Mouse (Mus musculus): ENCODE measurements around the gene Cryaa. TPM values are rescaled to one million over a fixed set of nuclear protein-coding genes. Genes with fewer than 3 reads are reported as not detected.

Cryaa gene
- total and polyA plus RNA-seq, 3 experiments = 0.31 TPM; not detected in 2

- Histone ChIP-seq H3K4me3 (peak overlapping the region; percentile 59), H3K79me2 (replicated peaks; ENCODE audit: control insufficient read depth, insufficient read depth, low read length) (no peaks in the 10 kb centered on the region), H3K27ac (no peak overlapping the region; the same call in 1 of the 2 replicates), H3K4me1 (ENCODE audit: control insufficient read depth, insufficient read depth, low read length) (no peaks in the 10 kb centered on the region; the same call in none of the 2 replicates), H3K9ac (ENCODE audit: low read depth, low read length) (peak overlapping the region; percentile 55), H3K27me3 (ENCODE audit: control insufficient read depth, insufficient read depth, low read length) (no peaks in the 10 kb centered on the region), H3K36me3 (ENCODE audit: control insufficient read depth, insufficient read depth, low read length) (no peaks in the 10 kb centered on the region)
- DNase-seq = no peak
- 6% methylated on average over 45 of the region's 45 CpGs for WGBS
- TF ChIP-seq EP300 (IDR thresholded peaks at IDR 0.05; ENCODE audit: insufficient read depth, low read depth, low read length) (no peak), CTCF (IDR thresholded peaks at IDR 0.05) (no peak), POLR2A (IDR thresholded peaks at IDR 0.05; ENCODE audit: insufficient read depth, low read depth, low read length) (no peak)
- intact Hi-C loops (cut with DNase I) = no loop called here
These were observed 41.2 kb upstream of the Cryaa start for GRCm38 (mm10) chr17:31636277-31636941.

GRCm38 (mm10) chr17:31636942-31637811, 40.4 kb upstream of the Cryaa start, which contains the start of gene Cbs:
Cbs (minus strand) TSS chr17:31637238.
- TF ChIP-seq EP300 (IDR thresholded peaks at IDR 0.05; ENCODE audit: insufficient read depth, low read depth, low read length) (no peak), POLR2A (IDR thresholded peaks at IDR 0.05; ENCODE audit: insufficient read depth, low read depth, low read length) (peak; percentile 58; the same call in 1 of the 2 replicates), CTCF (IDR thresholded peaks at IDR 0.05) (no peak)
- WGBS = 5% methylated on average over 60 of the region's 61 CpGs
- intact Hi-C loops (cut with DNase I) = no loop called here
- DNase-seq = peak; percentile 86 to 89
- H3K4me3 ChIP-seq = peak within 1 kb of the TSS; percentile 59
- H3K9ac ChIP-seq (ENCODE audit: low read depth, low read length) = peak within 1 kb of the TSS; percentile 55
- H3K27ac ChIP-seq = peak within 1 kb of the TSS; percentile 65
- H3K27me3 ChIP-seq (ENCODE audit: control insufficient read depth, insufficient read depth, low read length) = no peaks in the 10 kb centered on the region
- H3K36me3 ChIP-seq (ENCODE audit: control insufficient read depth, insufficient read depth, low read length) = no peaks in the 10 kb centered on the region
- H3K4me1 ChIP-seq (ENCODE audit: control insufficient read depth, insufficient read depth, low read length) = no peaks in the 10 kb centered on the region; the same call in none of the 2 replicates
- H3K79me2 ChIP-seq (replicated peaks; ENCODE audit: control insufficient read depth, insufficient read depth, low read length) = no peaks in the 10 kb centered on the region

GRCm38 (mm10) chr17:31637866-31638570, 39.6 kb upstream of the Cryaa start:
- no peak overlapping the region for H3K9ac ChIP-seq (ENCODE audit: low read depth, low read length)
- intact Hi-C loops (cut with DNase I) = no loop called here
- H3K4me3 ChIP-seq = no peak overlapping the region
- WGBS = 45% methylated on average over 9 of the region's 9 CpGs
- H3K79me2 ChIP-seq (replicated peaks; ENCODE audit: control insufficient read depth, insufficient read depth, low read length) = no peaks in the 10 kb centered on the region
- no peak for TF ChIP-seq POLR2A (IDR thresholded peaks at IDR 0.05; ENCODE audit: insufficient read depth, low read depth, low read length)
- no peak for TF ChIP-seq CTCF (IDR thresholded peaks at IDR 0.05)
- TF ChIP-seq EP300 (IDR thresholded peaks at IDR 0.05; ENCODE audit: insufficient read depth, low read depth, low read length) = no peak
- DNase-seq = peak; percentile 35 to 40
- peak overlapping the region; percentile 65 for H3K27ac ChIP-seq
- no peaks in the 10 kb centered on the region for H3K36me3 ChIP-seq (ENCODE audit: control insufficient read depth, insufficient read depth, low read length)
- H3K4me1 ChIP-seq (ENCODE audit: control insufficient read depth, insufficient read depth, low read length) = no peaks in the 10 kb centered on the region; the same call in none of the 2 replicates
- no peaks in the 10 kb centered on the region for H3K27me3 ChIP-seq (ENCODE audit: control insufficient read depth, insufficient read depth, low read length)

- 63% methylated on average over 4 of the region's 4 CpGs for WGBS
- TF ChIP-seq CTCF (IDR thresholded peaks at IDR 0.05) (no peak), POLR2A (IDR thresholded peaks at IDR 0.05; ENCODE audit: insufficient read depth, low read depth, low read length) (no peak), EP300 (IDR thresholded peaks at IDR 0.05; ENCODE audit: insufficient read depth, low read depth, low read length) (no peak)
- intact Hi-C loops (cut with DNase I) = no loop called here
These were observed 38.0 kb upstream of the Cryaa start for GRCm38 (mm10) chr17:31639651-31640050.

GRCm38 (mm10) chr17:31642331-31642730, 35.3 kb upstream of the Cryaa start:
- Histone ChIP-seq H3K79me2 (replicated peaks; ENCODE audit: control insufficient read depth, insufficient read depth, low read length) (no peaks in the 10 kb centered on the region), H3K27ac (no peak overlapping the region), H3K4me3 (no peak overlapping the region), H3K27me3 (ENCODE audit: control insufficient read depth, insufficient read depth, low read length) (no peaks in the 10 kb centered on the region), H3K9ac (ENCODE audit: low read depth, low read length) (no peak overlapping the region), H3K36me3 (ENCODE audit: control insufficient read depth, insufficient read depth, low read length) (no peaks in the 10 kb centered on the region), H3K4me1 (ENCODE audit: control insufficient read depth, insufficient read depth, low read length) (no peaks in the 10 kb centered on the region; the same call in 1 of the 2 replicates)
- WGBS = 56% methylated on average over 8 of the region's 8 CpGs
- intact Hi-C loops (cut with DNase I) = no loop called here
- DNase-seq = no peak
- TF ChIP-seq CTCF (IDR thresholded peaks at IDR 0.05) (no peak), EP300 (IDR thresholded peaks at IDR 0.05; ENCODE audit: insufficient read depth, low read depth, low read length) (no peak), POLR2A (IDR thresholded peaks at IDR 0.05; ENCODE audit: insufficient read depth, low read depth, low read length) (no peak)

More at GRCm38 (mm10) chr17:31639651-31640050, 38.0 kb upstream of the Cryaa start:
- Histone ChIP-seq H3K9ac (ENCODE audit: low read depth, low read length) (no peak overlapping the region), H3K4me1 (ENCODE audit: control insufficient read depth, insufficient read depth, low read length) (no peaks in the 10 kb centered on the region; the same call in none of the 2 replicates), H3K36me3 (ENCODE audit: control insufficient read depth, insufficient read depth, low read length) (no peaks in the 10 kb centered on the region), H3K27me3 (ENCODE audit: control insufficient read depth, insufficient read depth, low read length) (no peaks in the 10 kb centered on the region), H3K4me3 (no peak overlapping the region), H3K79me2 (replicated peaks; ENCODE audit: control insufficient read depth, insufficient read depth, low read length) (no peaks in the 10 kb centered on the region), H3K27ac (no peak overlapping the region)
- no peak for DNase-seq

Data from heart, adult 2 months (tissue).